Mouse (Mus musculus): ENCODE measurements around the gene Txndc16.

Txndc16 gene

GRCm38 (mm10) chr14:45220090-45220956 lies at the start of gene Txndc16:
Txndc16 (minus strand) TSS chr14:45220328.
- peak; percentile 36 for DNase-seq (ENCODE audit: low spot score)

DNA sequence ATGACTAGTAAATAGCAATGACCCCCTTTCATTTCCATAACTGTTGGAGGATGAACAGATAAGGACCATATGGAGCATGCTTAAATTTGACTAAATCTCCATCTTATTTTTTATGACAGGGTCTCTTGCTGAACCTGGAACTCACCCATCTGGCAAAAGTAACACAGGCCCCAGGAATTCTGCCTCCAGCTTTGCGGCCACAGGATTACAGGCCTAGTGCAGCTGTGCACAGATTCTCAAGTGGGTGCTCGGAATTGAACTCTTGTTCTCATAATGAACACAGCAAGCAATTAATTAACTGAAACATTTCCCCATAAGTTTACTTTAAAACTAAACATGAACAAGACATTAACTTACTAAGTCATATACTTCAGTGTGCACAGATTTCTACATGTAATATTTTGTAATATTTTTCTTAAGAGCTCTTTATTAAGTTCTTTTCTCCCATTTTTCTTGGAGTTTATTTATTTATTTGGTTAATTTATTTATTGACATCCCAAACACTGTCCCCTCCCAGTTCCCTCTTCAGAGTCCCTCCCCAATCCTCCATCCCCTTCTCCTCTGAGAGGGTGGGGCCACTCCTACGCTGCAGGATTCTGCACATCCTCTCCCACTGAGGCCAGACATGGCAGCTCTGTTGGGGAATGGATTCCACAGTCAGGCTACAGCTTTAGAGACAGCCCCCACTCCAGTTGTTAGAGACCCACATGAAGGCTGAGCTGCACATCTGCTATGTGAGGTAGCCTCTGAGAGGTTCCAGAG lies 43.9 kb upstream of the Txndc16 start:
- DNase-seq (ENCODE audit: low spot score): no peak

DNA sequence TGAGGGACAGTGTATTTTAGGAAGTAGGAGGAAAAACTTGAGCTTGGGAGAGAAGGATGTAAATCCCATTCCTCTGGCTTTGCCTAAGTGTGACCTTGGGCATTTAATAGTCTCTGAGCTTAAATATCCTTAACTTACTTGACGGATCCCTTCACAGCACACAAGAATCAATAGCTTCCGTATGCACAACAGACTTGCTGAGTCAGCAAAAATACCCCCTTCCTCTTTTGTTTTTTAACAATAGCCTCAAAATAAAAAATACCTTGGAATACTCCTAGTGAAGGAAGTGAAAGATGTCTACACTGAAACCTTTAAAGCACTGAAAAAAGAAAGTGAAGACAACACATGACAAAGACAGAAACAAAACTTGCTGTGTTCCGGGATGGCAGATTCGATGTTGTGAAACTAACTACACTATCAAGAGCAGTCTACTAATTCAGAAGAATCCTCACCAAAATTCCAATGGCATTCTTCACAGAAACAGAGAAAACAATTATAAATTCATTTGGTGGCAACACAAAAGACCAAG lies 31.5 kb upstream of the Txndc16 start:
- DNase-seq (ENCODE audit: low spot score): no peak

GRCm38 (mm10) chr14:45241613-45242012 lies 21.5 kb upstream of the Txndc16 start:
- no peak for DNase-seq (ENCODE audit: low spot score)

- DNase-seq (ENCODE audit: low spot score): no peak
Measured at GRCm38 (mm10) chr14:45239042-45239441, 18.9 kb upstream of the Txndc16 start.

DNA sequence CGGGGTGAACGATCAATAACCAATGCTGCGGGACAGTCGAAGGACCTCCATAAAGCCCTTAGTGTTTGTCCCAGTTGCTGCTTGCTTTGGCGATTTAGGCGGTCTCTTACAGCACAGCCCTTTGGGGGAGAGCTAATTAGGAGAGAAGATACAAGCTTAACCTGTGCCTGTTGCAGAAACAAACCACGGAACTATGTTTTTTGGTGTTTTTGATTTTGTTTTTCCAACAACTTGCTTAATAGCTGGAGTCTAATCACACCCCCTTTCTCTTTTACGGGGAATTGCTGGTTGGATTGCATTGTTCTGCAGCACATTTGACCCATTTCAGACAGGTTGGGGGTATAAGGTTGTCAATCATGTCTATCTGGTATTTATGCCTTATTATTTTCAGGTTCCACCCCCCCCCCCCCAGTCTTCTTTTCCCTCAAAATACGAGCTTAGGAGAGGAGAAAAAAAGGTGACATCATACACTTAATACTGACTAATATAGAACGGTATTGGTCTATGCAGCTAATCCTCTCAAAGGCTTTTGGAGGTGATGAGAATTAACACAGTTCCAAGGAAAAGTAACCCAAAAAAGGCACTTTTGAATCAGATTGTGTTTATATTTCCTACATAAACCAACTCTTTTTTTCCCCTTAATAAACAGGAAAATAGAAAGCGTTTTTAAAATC lies 966 bp upstream of the Txndc16 start:
- no peak for DNase-seq (ENCODE audit: low spot score)

DNA sequence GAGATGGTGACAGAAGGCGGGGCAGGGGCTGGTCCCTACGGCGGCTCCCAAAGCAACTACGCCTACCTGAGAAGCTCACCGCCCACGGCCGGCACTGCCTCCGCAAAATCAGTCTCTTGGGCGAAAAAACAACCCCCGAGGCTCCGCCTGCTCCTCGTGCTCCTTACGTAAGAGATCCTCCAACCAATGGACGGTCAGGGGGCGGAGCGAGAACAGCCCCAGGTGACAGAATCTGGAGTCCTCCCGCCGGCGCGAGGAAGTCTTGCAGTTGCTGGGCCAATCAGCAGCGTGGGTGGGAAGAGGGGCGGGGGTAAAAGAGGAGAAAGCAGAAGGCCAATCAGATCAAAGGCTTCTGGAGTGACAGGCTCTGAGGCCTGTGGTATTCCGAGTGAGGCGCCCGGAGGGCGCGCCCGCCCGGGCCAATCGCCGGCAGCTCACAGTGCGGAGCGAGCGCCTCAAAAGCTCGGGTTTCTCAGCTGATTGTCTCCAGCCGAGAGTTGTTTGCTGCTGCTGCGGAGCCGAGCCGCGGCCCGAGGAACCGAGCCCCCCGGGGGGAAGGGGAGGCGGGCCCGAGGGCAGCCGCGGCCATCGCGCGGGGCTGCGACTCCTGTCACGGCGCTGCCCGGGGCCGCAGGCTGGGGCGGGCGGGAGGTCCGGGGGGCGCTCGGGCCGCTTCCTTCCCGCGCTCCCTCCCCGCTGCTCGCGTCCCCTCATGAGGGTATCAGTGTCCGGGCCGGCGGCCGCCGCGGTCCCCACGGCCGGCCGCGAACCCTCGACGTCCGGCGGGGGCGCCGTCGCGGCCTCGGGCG lies 643 bp downstream of the Txndc16 start, which contains the start of gene Gpr137c:
TSS of gene Gpr137c (plus strand) at position 437 of the 809 bp plus-strand sequence.
- DNase-seq (ENCODE audit: low spot score): peak; percentile 98

GRCm38 (mm10) chr14:45217693-45218092 lies 2.4 kb downstream of the Txndc16 start:
- DNase-seq (ENCODE audit: low spot score): no peak

GRCm38 (mm10) chr14:45216711-45217340 lies 3.3 kb downstream of the Txndc16 start:
- DNase-seq (ENCODE audit: low spot score): no peak

- DNase-seq (ENCODE audit: low spot score): no peak
Measured at GRCm38 (mm10) chr14:45211431-45211830, 8.7 kb downstream of the Txndc16 start.

- DNase-seq (ENCODE audit: low spot score): no peak
Measured at GRCm38 (mm10) chr14:45210683-45211082, 9.4 kb downstream of the Txndc16 start.

DNA sequence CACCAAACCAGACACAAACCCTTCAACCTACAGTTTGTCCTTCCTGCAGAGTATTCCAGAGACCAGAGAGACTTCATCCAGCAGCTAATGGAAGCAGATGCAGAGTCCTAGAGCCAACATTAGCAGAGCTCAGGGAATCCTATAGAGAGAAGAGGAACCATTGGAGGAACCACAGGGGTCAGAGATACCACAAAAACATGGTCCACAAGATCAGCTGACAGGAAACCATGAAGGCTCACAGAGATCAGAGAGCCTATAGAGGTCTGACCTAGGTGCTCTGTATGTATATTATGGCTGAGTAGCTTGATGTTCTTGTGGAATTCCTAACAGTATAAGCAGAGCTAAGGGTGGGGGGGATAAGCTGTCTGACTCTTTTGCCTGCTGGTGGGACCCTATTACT lies 19.5 kb downstream of the Txndc16 start:
- DNase-seq (ENCODE audit: low spot score): no peak

DNA sequence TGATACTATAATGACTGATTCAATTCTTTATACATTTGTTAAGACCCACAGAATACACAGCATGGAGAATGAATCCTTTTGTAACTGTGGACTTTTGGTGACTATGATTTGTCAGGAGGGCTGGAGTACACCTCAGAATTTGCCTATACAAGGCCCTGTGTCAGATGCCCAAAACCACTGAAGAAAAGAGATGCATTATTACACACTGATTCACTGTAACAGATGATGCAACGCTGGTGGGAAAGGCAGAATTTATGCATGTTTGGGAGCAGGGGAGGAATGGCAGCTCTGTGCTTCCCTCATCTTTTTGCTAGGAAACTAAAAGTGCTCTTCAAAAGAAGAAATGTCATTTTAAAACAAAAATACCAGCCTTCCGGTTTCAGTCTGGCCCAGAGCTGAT lies 29.1 kb downstream of the Txndc16 start:
- DNase-seq (ENCODE audit: low spot score): no peak

- no peak for DNase-seq (ENCODE audit: low spot score)
Measured at GRCm38 (mm10) chr14:45181611-45182010, 38.5 kb downstream of the Txndc16 start.

DNA sequence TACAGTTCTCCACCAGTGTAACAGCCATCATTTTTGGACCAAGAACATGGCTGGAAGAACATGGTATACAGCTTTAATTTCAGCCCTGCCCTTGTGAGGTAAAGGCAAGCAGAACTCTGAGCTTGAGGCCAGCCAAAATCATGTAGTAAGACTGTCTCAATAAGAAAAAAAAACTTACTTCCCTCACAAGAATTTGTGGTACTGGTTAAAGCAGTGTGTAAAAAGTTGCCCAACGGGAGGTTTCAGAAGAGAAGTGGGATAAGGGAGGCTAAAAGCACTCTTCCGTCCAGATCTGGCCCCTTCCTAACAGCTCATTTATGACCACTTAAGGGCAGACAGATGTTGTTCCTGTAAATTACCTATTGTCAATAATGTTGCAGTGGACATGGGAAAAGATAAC lies 40.5 kb downstream of the Txndc16 start:
- no peak for DNase-seq (ENCODE audit: low spot score)

GRCm38 (mm10) chr14:45179186-45179585 lies 40.9 kb downstream of the Txndc16 start:
- no peak for DNase-seq (ENCODE audit: low spot score)

DNA sequence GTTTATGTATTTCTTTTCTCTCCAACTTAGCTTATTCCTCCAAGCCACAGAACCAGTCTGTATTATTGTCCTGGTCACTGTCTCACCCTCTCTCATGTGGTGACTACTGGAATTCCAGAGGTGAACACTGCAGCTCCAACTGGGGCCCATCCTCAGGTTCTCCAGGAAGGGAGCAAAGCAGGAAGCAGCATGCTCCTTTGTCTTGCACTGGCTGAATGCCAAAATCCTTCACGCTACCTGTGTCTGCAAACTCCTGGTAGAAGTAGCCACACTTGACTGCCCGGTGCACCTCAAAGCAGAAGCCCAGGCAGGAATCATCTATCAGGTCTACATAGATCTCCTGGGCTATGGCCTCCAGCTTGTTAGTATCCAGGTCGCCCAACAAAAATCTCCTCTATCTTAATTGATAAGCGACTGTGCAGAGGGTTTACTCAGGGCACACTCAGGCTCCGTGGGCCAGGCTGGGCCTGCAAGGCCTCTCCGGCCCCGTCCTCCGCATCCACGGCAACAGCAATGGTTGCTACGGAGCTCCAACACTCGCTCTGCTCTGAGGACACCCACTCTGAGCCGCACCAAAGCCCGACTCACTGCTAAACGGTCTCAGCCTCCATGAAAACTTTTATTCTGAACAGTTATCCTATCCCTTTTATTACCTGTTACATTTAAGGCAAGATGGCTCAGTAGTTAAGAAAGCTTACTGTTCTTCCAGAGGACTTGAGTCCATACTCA lies 45.0 kb downstream of the Txndc16 start:
- no peak for DNase-seq (ENCODE audit: low spot score)

- no peak for DNase-seq (ENCODE audit: low spot score)
Measured at GRCm38 (mm10) chr14:45172260-45172659, 47.9 kb downstream of the Txndc16 start.

DNA sequence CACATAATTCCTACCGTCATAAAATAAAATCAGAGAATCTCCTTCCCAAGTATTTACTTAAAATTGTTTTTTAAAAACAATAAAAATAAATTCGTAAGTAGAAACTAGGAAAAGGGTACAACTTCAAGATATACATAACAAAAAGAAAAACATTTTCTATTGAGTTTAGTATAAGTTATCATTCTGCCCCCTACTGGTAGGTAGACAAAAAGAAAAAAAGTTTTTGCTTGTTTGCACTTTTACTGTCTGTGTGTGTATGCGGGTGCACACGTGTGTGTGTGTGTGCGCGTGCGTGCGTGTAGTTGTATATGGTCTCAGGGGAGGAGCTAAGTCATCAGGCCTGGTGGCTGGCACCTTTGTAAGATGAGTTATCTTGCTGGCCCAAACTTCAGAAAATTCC lies 52.8 kb downstream of the Txndc16 start:
- DNase-seq (ENCODE audit: low spot score): no peak

DNA sequence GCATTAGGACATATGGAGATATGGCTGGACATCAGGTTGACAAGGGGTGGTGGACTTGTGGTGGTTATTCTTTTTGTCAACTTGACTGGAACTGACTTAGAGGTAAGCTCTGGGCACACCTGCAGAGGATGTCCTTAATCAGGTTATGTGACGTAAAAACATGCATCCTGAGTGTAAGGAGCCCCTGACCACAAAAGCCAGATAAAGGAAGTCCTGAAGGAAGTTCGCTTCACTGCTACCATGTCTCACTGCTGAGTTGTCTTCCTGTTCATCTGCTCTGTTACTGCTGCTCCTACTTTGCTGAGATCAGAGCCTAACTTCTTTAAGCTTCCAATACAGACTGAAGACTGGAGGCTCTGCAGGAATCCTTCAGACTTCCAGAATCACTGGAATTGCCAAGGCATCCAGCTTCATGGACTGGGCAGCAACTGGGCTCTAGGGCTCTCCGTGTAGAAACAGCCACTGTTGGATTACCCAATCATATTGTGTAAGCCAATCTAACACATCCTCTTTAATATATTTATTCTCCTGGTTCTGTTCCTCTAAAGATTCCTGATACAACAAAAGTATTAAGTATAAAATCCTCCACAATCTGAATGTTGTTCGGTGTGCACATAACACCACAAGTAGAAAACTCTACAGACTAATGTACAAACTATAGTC lies 64.5 kb downstream of the Txndc16 start:
- DNase-seq (ENCODE audit: low spot score): peak; percentile 35

Measured in adipocyte (in vitro differentiated cells).